Mouse (Mus musculus) embryonic facial prominence, embryonic 12.5 days (tissue): ENCODE data around the gene Dcpp1. TPM values are rescaled to one million over a fixed set of nuclear protein-coding genes. Genes with fewer than 3 reads are reported as not detected.
"Not testable (repeated sequence)": the region's sequence is repeated elsewhere in the genome, so short reads cannot be mapped to it uniquely, and the experiment has no call there.

Experiments
- ATAC-seq: fragments of 200-750 bp; cut with Nextera tagmentation; 2 replicates; pipeline ENCODE4 v1.8.0; 2017; ENCODE audit not compliant: insufficient number of reproducible peaks, insufficient read depth, low FRiP score, low TSS enrichment
- H3K27ac ChIP-seq: fragments of 300-500 bp; sonication (generic); 2 replicates; pipeline ENCODE4 v1.5.1; 2016; ENCODE audit warnings: mild to moderate bottlenecking
- H3K27me3 ChIP-seq: fragments of 300-500 bp; sonication (generic); 2 replicates; pipeline ENCODE4 v1.6.1; 2016; ENCODE audit warnings: mild to moderate bottlenecking, moderate library complexity
- H3K36me3 ChIP-seq: fragments of 300-500 bp; sonication (generic); 2 replicates; pipeline ENCODE4 v1.6.1; 2016; ENCODE audit warnings: mild to moderate bottlenecking
- H3K4me1 ChIP-seq: fragments of 300-500 bp; sonication (generic); 2 replicates; pipeline ENCODE4 v1.6.1; 2016
- H3K4me2 ChIP-seq: fragments of 300-500 bp; sonication (generic); replicated peaks from 2 replicates; pipeline ENCODE4 v1.6.1; 2016; ENCODE audit warnings: mild to moderate bottlenecking, moderate library complexity
- H3K4me3 ChIP-seq: fragments of 300-500 bp; sonication (generic); 2 replicates; pipeline ENCODE4 v1.5.1; 2016; ENCODE audit warnings: mild to moderate bottlenecking
- H3K9ac ChIP-seq: fragments of 300-500 bp; sonication (generic); 2 replicates; pipeline ENCODE4 v1.6.1; 2016; ENCODE audit warnings: mild to moderate bottlenecking, moderate library complexity
- H3K9me3 ChIP-seq: fragments of 300-500 bp; sonication (generic); 2 replicates; pipeline ENCODE4 v1.6.1; 2016; ENCODE audit warnings: mild to moderate bottlenecking, moderate library complexity
- WGBS: fragments of 180-500 bp; shearing (Covaris S2); methylation state at CpG from one replicate; pipeline ENCODE4 v1.1.7; 2016; 5-methylcytosine and 5-hydroxymethylcytosine counted together
- polyA plus RNA-seq: library from polyadenylated mRNA; unstranded; fragments of >200 nt; fragmentation: Nextera tagmentation; extraction: Ambion mirVana; gene quantifications from 2 replicates; pipeline ENCODE4 v1.2.1, GENCODE M21; 2016

Gene Dcpp1
- polyA plus RNA-seq = not detected in 2 replicates

DNA sequence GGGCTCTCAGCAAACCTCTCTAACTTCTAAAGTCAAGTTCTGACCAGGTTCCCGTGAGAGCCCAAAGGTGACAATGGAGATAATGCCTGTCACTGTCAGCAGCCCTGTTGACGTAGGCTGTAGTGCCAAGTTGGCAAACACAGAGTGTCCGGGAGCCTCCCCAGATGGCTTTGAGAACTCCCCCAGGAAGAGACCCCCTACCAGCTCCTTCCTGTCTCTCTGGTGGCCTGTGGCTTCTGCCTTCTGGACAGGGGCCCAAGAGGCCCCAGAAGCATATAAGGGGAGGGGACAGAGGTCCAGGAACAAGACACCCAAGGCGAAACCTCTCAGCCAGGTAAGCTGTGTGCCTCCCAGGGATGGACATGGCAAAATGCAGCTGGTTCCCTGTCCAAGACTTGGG lies at the start of gene Dcpp1, which contains the start of gene Dcpp2:
Gene Dcpp1 (plus strand): TSS at position 301 of the 400 bp plus-strand sequence.
Gene Dcpp2 (plus strand): TSS at position 305 of the 400 bp plus-strand sequence.
- not testable (repeated sequence) for H3K9ac ChIP-seq, H3K27me3 ChIP-seq, H3K27ac ChIP-seq, ATAC-seq, H3K36me3 ChIP-seq, H3K4me3 ChIP-seq, H3K4me2 ChIP-seq, H3K4me1 ChIP-seq, H3K9me3 ChIP-seq
- WGBS = 84% methylated on average over 4 of the region's 4 CpGs

- H3K9me3 ChIP-seq = no peaks in the 10 kb centered on the region
- WGBS = 90% methylated on average over 1 of the region's 1 CpGs
- ATAC-seq = no peak
- no peak overlapping the region for H3K4me2 ChIP-seq
- peaks cover 33% of the 10 kb centered on the region; the same call in 1 of the 2 replicates for H3K27me3 ChIP-seq
- no peak overlapping the region for H3K4me3 ChIP-seq
- H3K27ac ChIP-seq = no peak overlapping the region
- peaks cover 12% of the 10 kb centered on the region; the same call in 1 of the 2 replicates for H3K4me1 ChIP-seq
- H3K9ac ChIP-seq = no peak overlapping the region
- peaks cover 6% of the 10 kb centered on the region for H3K36me3 ChIP-seq
Measured at GRCm38 (mm10) chr17:23831201-23831600, 49.5 kb upstream of the Dcpp1 start.

GRCm38 (mm10) chr17:23836006-23836575 lies 44.6 kb upstream of the Dcpp1 start, which contains the start of gene Prss33:
Prss33 (minus strand) TSS chr17:23836056.
- H3K9ac ChIP-seq = no peak within 1 kb of the TSS
- 66% methylated on average over 8 of the region's 8 CpGs for WGBS
- no peak for ATAC-seq

DNA sequence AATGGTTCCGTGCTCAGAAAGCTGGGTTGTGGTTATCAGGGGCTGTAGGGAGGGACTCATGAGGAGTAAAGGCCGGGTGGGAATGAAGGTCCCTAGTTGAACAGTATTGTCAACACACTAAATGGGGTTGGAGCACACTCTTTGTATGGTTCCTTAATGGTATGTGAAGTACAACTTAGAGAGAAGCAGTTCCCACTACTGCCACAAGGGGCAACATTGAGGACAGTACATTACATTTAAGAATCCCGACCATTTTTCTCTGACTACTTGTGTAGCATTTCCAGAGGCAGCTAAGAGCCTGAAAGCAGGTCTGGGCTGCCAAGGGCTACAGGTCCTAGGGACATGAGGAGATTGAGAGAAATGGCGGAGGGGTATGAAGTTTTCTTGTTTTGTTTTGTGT lies 39.5 kb upstream of the Dcpp1 start:
- Histone ChIP-seq H3K9ac (no peak overlapping the region), H3K36me3 (no peaks in the 10 kb centered on the region), H3K27me3 (peaks cover 8% of the 10 kb centered on the region; the same call in 1 of the 2 replicates), H3K27ac (no peak overlapping the region), H3K9me3 (no peaks in the 10 kb centered on the region), H3K4me2 (no peak overlapping the region), H3K4me3 (no peak overlapping the region), H3K4me1 (no peaks in the 10 kb centered on the region)
- WGBS = 33% methylated on average over 4 of the region's 4 CpGs
- ATAC-seq = no peak

More at GRCm38 (mm10) chr17:23836006-23836575, 44.6 kb upstream of the Dcpp1 start, which contains the start of gene Prss33:
- Histone ChIP-seq H3K4me2 (no peak within 1 kb of the TSS), H3K27ac (no peak within 1 kb of the TSS), H3K4me1 (no peaks in the 10 kb centered on the region), H3K27me3 (peaks cover 34% of the 10 kb centered on the region; the same call in 1 of the 2 replicates), H3K4me3 (no peak within 1 kb of the TSS), H3K36me3 (no peaks in the 10 kb centered on the region), H3K9me3 (no peaks in the 10 kb centered on the region)

- Histone ChIP-seq H3K4me2 (peak overlapping the region; percentile 40), H3K4me1 (no peaks in the 10 kb centered on the region), H3K4me3 (0 out of 2 replicates have a peak overlapping the region, but pooled peaks have one; percentile 15), H3K27ac (no peak overlapping the region), H3K9ac (no peak overlapping the region), H3K36me3 (no peaks in the 10 kb centered on the region), H3K9me3 (no peaks in the 10 kb centered on the region), H3K27me3 (peaks cover 5% of the 10 kb centered on the region; the same call in 1 of the 2 replicates)
- 42% methylated on average over 23 of the region's 23 CpGs for WGBS
- no peak for ATAC-seq
Measured at GRCm38 (mm10) chr17:23843141-23843811, 37.4 kb upstream of the Dcpp1 start.

- H3K27ac ChIP-seq = no peak within 1 kb of the TSS
- H3K27me3 ChIP-seq = peaks cover 5% of the 10 kb centered on the region; the same call in 1 of the 2 replicates
- peak within 1 kb of the TSS; percentile 15; the same call in 1 of the 2 replicates for H3K4me3 ChIP-seq
- H3K4me2 ChIP-seq = peak within 1 kb of the TSS; percentile 40
- peak within 1 kb of the TSS; percentile 10; the same call in 1 of the 2 replicates for H3K9ac ChIP-seq
- no peak for ATAC-seq
- WGBS = 12% methylated on average over 19 of the region's 19 CpGs
- no peaks in the 10 kb centered on the region for H3K4me1 ChIP-seq
- H3K36me3 ChIP-seq = no peaks in the 10 kb centered on the region
- no peaks in the 10 kb centered on the region for H3K9me3 ChIP-seq
Measured at GRCm38 (mm10) chr17:23843812-23844273, 36.8 kb upstream of the Dcpp1 start, which contains the start of the genes Prss32 and Prss41. Prss32 (plus strand) TSS chr17:23843855. Prss41 (minus strand) TSS chr17:23844172.

DNA sequence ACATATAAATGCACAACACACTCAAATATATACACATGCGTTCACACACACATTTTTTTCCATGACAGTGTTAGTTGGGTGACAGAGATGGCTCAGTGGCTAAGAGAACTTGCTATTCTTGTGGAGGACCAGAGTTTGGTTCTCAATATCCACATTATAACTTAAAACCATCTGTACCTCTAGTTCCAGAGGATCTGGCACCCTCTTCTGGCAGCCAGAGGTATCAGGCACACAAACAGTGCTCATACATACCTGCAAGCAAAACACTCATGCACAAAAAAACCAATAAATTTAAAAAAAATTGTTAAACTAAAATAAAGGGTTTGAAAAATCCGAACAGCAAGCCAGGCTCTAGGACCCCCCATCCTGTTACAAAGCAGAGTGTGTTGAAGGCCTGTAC lies 30.6 kb upstream of the Dcpp1 start:
- no peaks in the 10 kb centered on the region for H3K27me3 ChIP-seq
- no peak overlapping the region for H3K4me2 ChIP-seq
- no peak overlapping the region for H3K4me3 ChIP-seq
- H3K4me1 ChIP-seq = no peaks in the 10 kb centered on the region
- 56% methylated on average over 2 of the region's 2 CpGs for WGBS
- H3K9ac ChIP-seq = no peak overlapping the region
- ATAC-seq = no peak
- no peaks in the 10 kb centered on the region for H3K36me3 ChIP-seq
- H3K27ac ChIP-seq = no peak overlapping the region
- no peaks in the 10 kb centered on the region for H3K9me3 ChIP-seq

- Histone ChIP-seq H3K27me3 (no peaks in the 10 kb centered on the region), H3K9ac (no peak overlapping the region), H3K27ac (no peak overlapping the region), H3K4me1 (no peaks in the 10 kb centered on the region), H3K9me3 (no peaks in the 10 kb centered on the region), H3K4me3 (no peak overlapping the region), H3K36me3 (no peaks in the 10 kb centered on the region), H3K4me2 (no peak overlapping the region)
- ATAC-seq = no peak
- WGBS = 60% methylated on average over 18 of the region's 19 CpGs
Measured at GRCm38 (mm10) chr17:23850853-23851749, 29.6 kb upstream of the Dcpp1 start.

DNA sequence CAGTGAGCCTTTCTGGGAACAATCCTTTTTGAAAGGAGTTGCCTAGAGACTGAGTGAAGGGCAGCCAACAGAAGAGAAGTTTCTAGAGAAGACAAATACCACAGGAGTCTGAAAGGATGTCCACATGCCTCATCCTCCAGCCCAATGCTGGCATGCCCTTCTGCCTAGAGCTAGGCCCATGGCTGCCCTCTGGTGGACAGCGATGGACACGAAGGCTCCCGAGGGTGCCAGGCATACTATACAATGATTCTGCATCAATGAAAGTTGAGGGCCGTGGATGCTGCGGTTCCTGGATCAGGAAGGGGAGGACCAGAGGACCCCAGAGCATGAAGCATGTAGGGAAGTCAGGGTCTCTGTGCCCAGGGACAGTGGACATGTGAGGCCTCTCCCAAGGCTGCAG lies 27.4 kb upstream of the Dcpp1 start:
- Histone ChIP-seq H3K9ac (no peak overlapping the region), H3K36me3 (no peaks in the 10 kb centered on the region), H3K27ac (no peak overlapping the region), H3K4me2 (no peak overlapping the region), H3K9me3 (no peaks in the 10 kb centered on the region), H3K4me3 (no peak overlapping the region), H3K27me3 (no peaks in the 10 kb centered on the region), H3K4me1 (no peaks in the 10 kb centered on the region)
- WGBS = 28% methylated on average over 5 of the region's 5 CpGs
- no peak for ATAC-seq

DNA sequence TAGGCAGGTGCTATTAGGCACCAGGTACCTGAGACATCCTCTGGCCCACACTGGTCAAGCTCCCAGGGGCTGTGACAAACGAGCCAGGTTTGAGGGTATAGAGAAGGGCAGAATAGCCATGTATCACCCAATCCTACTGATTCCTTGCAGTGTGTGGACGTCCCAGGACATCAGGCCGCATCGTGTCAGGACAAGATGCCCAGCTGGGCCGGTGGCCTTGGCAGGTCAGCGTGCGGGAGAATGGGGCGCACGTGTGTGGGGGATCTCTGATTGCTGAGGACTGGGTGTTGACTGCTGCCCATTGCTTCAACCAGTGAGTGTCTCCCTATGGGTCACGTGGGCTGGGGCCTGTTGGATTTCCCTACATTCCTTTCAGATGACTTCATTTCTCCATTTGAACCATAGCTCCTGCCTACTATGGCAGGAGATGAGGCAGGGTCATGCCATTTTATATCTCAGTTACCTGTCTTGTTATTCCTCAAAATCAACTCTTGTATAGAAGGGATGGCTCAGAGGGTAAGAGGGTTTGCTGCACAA lies 26.4 kb upstream of the Dcpp1 start:
- Histone ChIP-seq H3K4me3 (no peak overlapping the region), H3K9me3 (no peaks in the 10 kb centered on the region), H3K36me3 (no peaks in the 10 kb centered on the region), H3K9ac (no peak overlapping the region), H3K4me2 (no peak overlapping the region), H3K27me3 (no peaks in the 10 kb centered on the region), H3K4me1 (no peaks in the 10 kb centered on the region), H3K27ac (no peak overlapping the region)
- ATAC-seq = no peak
- 86% methylated on average over 10 of the region's 10 CpGs for WGBS

DNA sequence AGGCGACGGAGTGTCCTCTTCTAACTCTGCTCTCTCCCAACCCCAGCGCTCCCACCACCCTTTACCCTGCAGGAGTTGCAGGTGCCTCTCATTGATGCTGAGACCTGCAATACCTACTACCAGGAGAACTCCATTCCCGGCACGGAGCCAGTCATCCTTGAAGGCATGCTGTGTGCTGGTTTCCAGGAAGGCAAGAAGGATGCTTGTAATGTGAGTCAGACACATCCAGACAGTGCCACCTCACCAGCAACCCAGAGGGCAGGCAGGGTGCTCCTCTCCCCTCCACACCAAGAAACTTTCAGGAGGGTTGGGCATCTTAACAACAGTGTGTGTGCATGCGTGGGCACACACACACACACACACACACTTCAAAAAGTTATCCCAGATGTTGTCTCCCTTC lies 23.5 kb upstream of the Dcpp1 start:
- H3K4me2 ChIP-seq = no peak overlapping the region
- H3K27ac ChIP-seq = no peak overlapping the region
- no peak for ATAC-seq
- no peaks in the 10 kb centered on the region for H3K36me3 ChIP-seq
- H3K27me3 ChIP-seq = no peaks in the 10 kb centered on the region
- no peak overlapping the region for H3K9ac ChIP-seq
- 85% methylated on average over 6 of the region's 6 CpGs for WGBS
- no peaks in the 10 kb centered on the region for H3K9me3 ChIP-seq
- no peaks in the 10 kb centered on the region for H3K4me1 ChIP-seq
- H3K4me3 ChIP-seq = no peak overlapping the region
